Mouse (Mus musculus): Measurements from ENCODE around the gene Hic1.

GRCm38 (mm10) chr11:75173095-75173798, 3.9 kb upstream of the Hic1 start:
- TF ChIP-seq CTCF (IDR thresholded peaks at IDR 0.05; ENCODE audit: borderline replicate concordance, control insufficient read depth, extremely low read depth, insufficient read depth, low read length, poor library complexity) (no peak), POLR2A (IDR thresholded peaks at IDR 0.05; ENCODE audit: control insufficient read depth, extremely low read depth, insufficient read depth, low read length, poor library complexity) (0 out of 2 replicates have a peak, but pooled peaks have one; percentile 26)
